Mouse (Mus musculus): ENCODE measurements around the gene Rmnd5b. TPM values are rescaled to one million over a fixed set of nuclear protein-coding genes. Genes with fewer than 3 reads are reported as not detected.

Rmnd5b gene
- polyA plus RNA-seq, 1 experiment = 46.6 TPM

DNA sequence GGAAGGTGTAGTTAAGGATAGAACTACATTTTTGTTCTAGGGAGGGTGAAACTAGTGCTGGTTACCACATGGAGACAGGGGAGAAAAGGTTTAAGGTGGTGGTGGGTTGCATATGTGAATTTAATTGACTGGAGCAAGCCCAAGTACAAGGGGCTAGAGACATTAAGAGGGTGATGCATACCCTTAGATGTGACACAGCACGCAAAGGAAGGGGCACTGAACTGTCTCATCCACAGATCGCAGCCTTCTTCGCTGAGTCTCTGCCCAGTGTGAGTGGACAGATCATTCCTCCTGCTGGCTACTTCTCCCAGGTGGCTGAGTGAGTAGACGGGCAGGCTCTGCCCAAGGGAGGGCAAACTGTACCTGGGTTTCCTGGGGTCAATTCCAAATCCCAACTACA, 42.3 kb downstream of the Rmnd5b start:
- TF ChIP-seq CTCF (conservative IDR thresholded peaks at IDR 0.05; ENCODE audit: insufficient read depth, insufficient read length, low read depth, low read length) (no peak), POLR2A (IDR thresholded peaks at IDR 0.05; ENCODE audit: low read depth, low read length) (no peak)
- H3K27ac ChIP-seq (ENCODE audit: insufficient read depth, low read depth, low read length) = no peak overlapping the region
- H3K27me3 ChIP-seq (replicated peaks; ENCODE audit: control insufficient read depth, insufficient read depth, low read length) = no peaks in the 10 kb centered on the region
- H3K4me3 ChIP-seq (ENCODE audit: insufficient read depth, low read depth, low read length) = no peak overlapping the region
- peaks cover 3% of the 10 kb centered on the region; the same call in 1 of the 2 replicates for H3K4me1 ChIP-seq (ENCODE audit: control insufficient read depth, insufficient read depth, low read length)
- WGBS = 87% methylated on average over 4 of the region's 4 CpGs
- DNase-seq = no peak
- H3K36me3 ChIP-seq (ENCODE audit: control insufficient read depth, insufficient read depth, low read length) = peaks cover 7% of the 10 kb centered on the region

- Histone ChIP-seq H3K27ac (ENCODE audit: insufficient read depth, low read depth, low read length) (no peak overlapping the region), H3K4me3 (ENCODE audit: insufficient read depth, low read depth, low read length) (no peak overlapping the region), H3K4me1 (ENCODE audit: control insufficient read depth, insufficient read depth, low read length) (peaks cover 3% of the 10 kb centered on the region; the same call in 1 of the 2 replicates), H3K36me3 (ENCODE audit: control insufficient read depth, insufficient read depth, low read length) (peaks cover 7% of the 10 kb centered on the region), H3K27me3 (replicated peaks; ENCODE audit: control insufficient read depth, insufficient read depth, low read length) (no peaks in the 10 kb centered on the region)
- 85% methylated on average over 7 of the region's 7 CpGs for WGBS
- no peak for DNase-seq
- TF ChIP-seq CTCF (conservative IDR thresholded peaks at IDR 0.05; ENCODE audit: insufficient read depth, insufficient read length, low read depth, low read length) (no peak), POLR2A (IDR thresholded peaks at IDR 0.05; ENCODE audit: low read depth, low read length) (no peak)
Measured at GRCm38 (mm10) chr11:51591915-51592314, 43.8 kb downstream of the Rmnd5b start.

DNA sequence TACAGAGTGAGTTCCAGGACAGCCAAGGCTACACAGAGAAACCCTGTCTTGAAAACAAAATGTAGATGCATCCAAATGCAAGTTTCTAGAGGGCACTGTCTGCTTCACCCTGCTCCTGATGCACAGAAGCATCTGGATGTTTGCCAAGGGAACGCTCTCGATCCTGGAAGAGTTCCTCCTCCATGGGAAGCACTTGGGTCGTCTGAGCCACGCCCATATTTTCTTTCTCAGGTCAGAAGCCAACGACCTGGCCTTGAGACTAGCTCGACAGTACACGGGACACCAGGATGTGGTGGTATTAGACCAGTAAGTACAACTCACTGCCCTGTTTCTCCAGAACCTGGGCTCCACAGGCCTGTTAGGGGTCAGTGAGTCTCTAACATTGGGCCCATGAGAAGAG, 44.5 kb downstream of the Rmnd5b start:
- 27% methylated on average over 7 of the region's 7 CpGs for WGBS
- no peak overlapping the region for H3K27ac ChIP-seq (ENCODE audit: insufficient read depth, low read depth, low read length)
- DNase-seq = peak; percentile 34
- peaks cover 7% of the 10 kb centered on the region for H3K36me3 ChIP-seq (ENCODE audit: control insufficient read depth, insufficient read depth, low read length)
- H3K27me3 ChIP-seq (replicated peaks; ENCODE audit: control insufficient read depth, insufficient read depth, low read length) = no peaks in the 10 kb centered on the region
- H3K4me3 ChIP-seq (ENCODE audit: insufficient read depth, low read depth, low read length) = no peak overlapping the region
- peaks cover 6% of the 10 kb centered on the region; the same call in 1 of the 2 replicates for H3K4me1 ChIP-seq (ENCODE audit: control insufficient read depth, insufficient read depth, low read length)
- TF ChIP-seq POLR2A (IDR thresholded peaks at IDR 0.05; ENCODE audit: low read depth, low read length) = no peak
- TF ChIP-seq CTCF (conservative IDR thresholded peaks at IDR 0.05; ENCODE audit: insufficient read depth, insufficient read length, low read depth, low read length) = no peak

DNA sequence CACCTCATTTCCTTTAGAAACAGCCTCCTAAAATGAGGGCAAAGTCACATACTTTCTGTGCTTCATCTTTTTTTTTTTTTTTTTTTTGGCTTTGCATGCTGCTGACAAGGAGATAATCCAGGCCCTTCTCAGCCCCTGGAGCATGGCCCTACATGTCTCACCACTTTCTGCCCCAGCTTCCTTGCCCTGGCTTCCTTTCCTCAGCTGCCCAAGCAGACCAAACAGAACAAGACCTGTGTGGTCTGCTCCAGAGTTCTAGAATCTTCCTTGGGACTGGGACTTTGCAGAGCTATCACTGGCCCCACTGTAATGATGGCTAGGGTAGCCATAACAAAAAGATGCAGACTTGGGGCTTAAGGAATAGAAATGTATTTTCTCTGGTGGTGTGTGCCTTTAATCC, 45.7 kb downstream of the Rmnd5b start:
- TF ChIP-seq POLR2A (IDR thresholded peaks at IDR 0.05; ENCODE audit: low read depth, low read length) = no peak
- no peak for TF ChIP-seq CTCF (conservative IDR thresholded peaks at IDR 0.05; ENCODE audit: insufficient read depth, insufficient read length, low read depth, low read length)
- Histone ChIP-seq H3K4me1 (ENCODE audit: control insufficient read depth, insufficient read depth, low read length) (peaks cover 17% of the 10 kb centered on the region), H3K36me3 (ENCODE audit: control insufficient read depth, insufficient read depth, low read length) (peaks cover 6% of the 10 kb centered on the region; the same call in 1 of the 2 replicates), H3K27me3 (replicated peaks; ENCODE audit: control insufficient read depth, insufficient read depth, low read length) (no peaks in the 10 kb centered on the region), H3K27ac (ENCODE audit: insufficient read depth, low read depth, low read length) (no peak overlapping the region), H3K4me3 (ENCODE audit: insufficient read depth, low read depth, low read length) (no peak overlapping the region)
- DNase-seq = no peak

- Histone ChIP-seq H3K27me3 (replicated peaks; ENCODE audit: control insufficient read depth, insufficient read depth, low read length) (no peaks in the 10 kb centered on the region), H3K4me3 (ENCODE audit: insufficient read depth, low read depth, low read length) (no peak overlapping the region), H3K4me1 (ENCODE audit: control insufficient read depth, insufficient read depth, low read length) (peaks cover 17% of the 10 kb centered on the region), H3K36me3 (ENCODE audit: control insufficient read depth, insufficient read depth, low read length) (peaks cover 6% of the 10 kb centered on the region; the same call in 1 of the 2 replicates), H3K27ac (ENCODE audit: insufficient read depth, low read depth, low read length) (no peak overlapping the region)
- DNase-seq = no peak
- WGBS = 97% methylated on average over 3 of the region's 3 CpGs
- TF ChIP-seq POLR2A (IDR thresholded peaks at IDR 0.05; ENCODE audit: low read depth, low read length) (no peak), CTCF (conservative IDR thresholded peaks at IDR 0.05; ENCODE audit: insufficient read depth, insufficient read length, low read depth, low read length) (no peak)
Measured at GRCm38 (mm10) chr11:51588833-51589232, 46.9 kb downstream of the Rmnd5b start.

DNA sequence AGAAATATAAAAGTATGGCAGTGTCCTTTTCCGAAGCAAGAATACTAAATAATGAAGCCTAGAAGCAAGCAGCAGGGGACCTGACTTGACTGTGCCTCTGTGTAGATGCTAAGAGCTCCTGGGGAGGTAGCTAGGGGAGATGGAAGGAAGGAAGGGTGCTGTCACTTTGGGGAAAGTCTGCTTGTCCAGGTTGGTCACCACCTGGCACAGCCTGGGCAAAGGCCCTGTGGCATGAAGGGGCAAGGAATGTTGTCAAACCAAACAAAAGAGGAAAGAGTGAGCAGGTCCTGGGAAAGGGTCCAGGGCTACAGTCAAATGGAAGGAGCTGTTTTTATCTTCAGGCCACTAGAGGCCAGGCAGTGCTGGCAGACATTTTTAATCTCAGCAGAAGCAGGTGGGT, 48.6 kb downstream of the Rmnd5b start:
- no peak for DNase-seq
- Histone ChIP-seq H3K27ac (ENCODE audit: insufficient read depth, low read depth, low read length) (no peak overlapping the region), H3K27me3 (replicated peaks; ENCODE audit: control insufficient read depth, insufficient read depth, low read length) (no peaks in the 10 kb centered on the region), H3K36me3 (ENCODE audit: control insufficient read depth, insufficient read depth, low read length) (no peaks in the 10 kb centered on the region), H3K4me3 (ENCODE audit: insufficient read depth, low read depth, low read length) (no peak overlapping the region), H3K4me1 (ENCODE audit: control insufficient read depth, insufficient read depth, low read length) (peaks cover 20% of the 10 kb centered on the region)
- TF ChIP-seq POLR2A (IDR thresholded peaks at IDR 0.05; ENCODE audit: low read depth, low read length) (no peak), CTCF (conservative IDR thresholded peaks at IDR 0.05; ENCODE audit: insufficient read depth, insufficient read length, low read depth, low read length) (no peak)
- 90% methylated on average over 1 of the region's 1 CpGs for WGBS

DNA sequence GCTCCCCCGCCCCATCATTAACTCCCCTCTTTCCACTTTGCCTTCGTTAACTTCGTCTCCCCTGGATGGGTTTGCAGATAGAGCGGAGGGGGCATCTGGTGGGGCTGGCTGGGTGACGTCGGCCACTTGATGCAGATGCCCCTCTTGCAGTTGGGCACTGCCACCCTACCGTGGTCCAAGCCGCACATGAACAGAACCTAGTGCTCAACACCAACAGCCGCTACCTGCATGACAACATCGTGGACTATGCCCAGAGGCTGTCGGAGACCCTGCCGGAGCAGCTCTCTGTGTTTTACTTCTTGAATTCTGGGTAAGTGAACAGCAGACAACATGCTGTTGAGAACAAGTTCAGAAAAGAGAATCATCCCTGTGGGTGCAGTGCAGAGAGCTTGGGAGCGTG, 49.3 kb downstream of the Rmnd5b start:
- Histone ChIP-seq H3K4me3 (ENCODE audit: insufficient read depth, low read depth, low read length) (no peak overlapping the region), H3K27me3 (replicated peaks; ENCODE audit: control insufficient read depth, insufficient read depth, low read length) (no peaks in the 10 kb centered on the region), H3K4me1 (ENCODE audit: control insufficient read depth, insufficient read depth, low read length) (peaks cover 20% of the 10 kb centered on the region), H3K36me3 (ENCODE audit: control insufficient read depth, insufficient read depth, low read length) (no peaks in the 10 kb centered on the region), H3K27ac (ENCODE audit: insufficient read depth, low read depth, low read length) (no peak overlapping the region)
- no peak for DNase-seq
- TF ChIP-seq POLR2A (IDR thresholded peaks at IDR 0.05; ENCODE audit: low read depth, low read length) = no peak
- no peak for TF ChIP-seq CTCF (conservative IDR thresholded peaks at IDR 0.05; ENCODE audit: insufficient read depth, insufficient read length, low read depth, low read length)
- WGBS = 60% methylated on average over 13 of the region's 13 CpGs

Measured in kidney, adult 2 months (tissue).